Mouse (Mus musculus) adrenal gland, adult 2 months (tissue): ENCODE measurements around the gene Kcnk16. TPM values are rescaled to one million over a fixed set of nuclear protein-coding genes. Genes with fewer than 3 reads are reported as not detected.
A peak's percentile ranks its signal among the peaks of the same experiment; 100 is the strongest.
"Not testable (repeated sequence)": the region's sequence is repeated elsewhere in the genome, so short reads cannot be mapped to it uniquely, and the experiment has no call there.

Experiments used
- DNase-seq: peaks from one replicate; pipeline ENCODE4 v3.0.0; 2021
- long read RNA-seq: library from polyadenylated mRNA; stranded (forward); transcript quantifications from one replicate; pipeline ENCODE4 v2.0.0, GENCODE M21; 2021
- polyA plus RNA-seq: library from polyadenylated mRNA; depleted of rRNA; stranded (reverse); fragments of >200 nt; gene quantifications from 2 replicates; pipeline ENCODE4 v1.2.3, GENCODE M21; 2012; rRNA removed
- total RNA-seq, 2 experiments: library from RNA; stranded (reverse); gene quantifications; 2 replicates each; pipeline ENCODE4 v1.2.3; 2021

The Kcnk16 gene
- total RNA-seq: not detected
- not detected in 2 replicates for polyA plus RNA-seq
- long read RNA-seq: 0 reads

- DNase-seq: no peak
Observed at GRCm38 (mm10) chr14:20269082-20269809, at the start of gene Kcnk16. Gene Kcnk16 (minus strand): TSS chr14:20269199.

- no peak for DNase-seq
Observed at GRCm38 (mm10) chr14:20315137-20315536, 46.1 kb upstream of the Kcnk16 start.

GRCm38 (mm10) chr14:20305085-20305484 lies 36.1 kb upstream of the Kcnk16 start:
- not testable (repeated sequence) for DNase-seq

DNA sequence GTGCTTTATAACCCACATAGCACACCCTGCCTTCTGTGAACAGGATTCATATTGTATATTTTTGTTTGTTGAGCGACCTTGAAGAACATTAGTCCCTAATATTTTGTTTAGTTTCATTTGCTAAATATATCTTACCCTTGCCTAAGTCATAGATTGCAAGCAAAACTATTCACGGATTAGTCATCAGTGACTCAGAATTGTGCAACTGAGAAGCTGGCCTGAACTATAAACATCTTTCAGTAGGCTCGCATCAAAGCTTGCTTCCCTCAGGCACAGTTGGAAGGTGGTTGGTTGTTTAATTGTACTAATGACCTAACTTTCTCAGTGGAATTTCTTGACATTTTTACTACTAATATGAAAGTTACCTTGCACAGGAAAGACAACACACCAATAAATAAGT lies 29.1 kb upstream of the Kcnk16 start:
- DNase-seq: peak; percentile 69

- no peak for DNase-seq
Observed at GRCm38 (mm10) chr14:20297616-20298015, 28.6 kb upstream of the Kcnk16 start.

DNA sequence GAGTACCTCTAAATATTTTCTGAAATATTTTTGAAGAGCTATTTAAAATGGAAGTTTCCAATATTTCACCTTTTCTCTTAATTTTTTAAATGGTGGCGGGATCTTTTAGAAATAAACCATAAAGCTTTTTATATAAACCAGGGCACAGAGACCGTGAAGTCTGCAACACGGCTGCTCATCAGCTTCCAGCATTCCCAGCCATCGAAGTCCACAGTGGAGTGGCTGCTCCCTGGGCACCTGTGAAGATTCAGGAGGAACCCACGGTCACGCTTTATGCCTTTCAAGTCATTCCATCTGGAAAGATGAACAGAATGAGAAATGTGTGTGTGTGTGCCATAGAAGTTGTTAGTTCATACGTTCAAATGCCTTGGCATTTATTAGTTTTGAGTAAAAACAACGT lies 25.9 kb upstream of the Kcnk16 start:
- no peak for DNase-seq

DNA sequence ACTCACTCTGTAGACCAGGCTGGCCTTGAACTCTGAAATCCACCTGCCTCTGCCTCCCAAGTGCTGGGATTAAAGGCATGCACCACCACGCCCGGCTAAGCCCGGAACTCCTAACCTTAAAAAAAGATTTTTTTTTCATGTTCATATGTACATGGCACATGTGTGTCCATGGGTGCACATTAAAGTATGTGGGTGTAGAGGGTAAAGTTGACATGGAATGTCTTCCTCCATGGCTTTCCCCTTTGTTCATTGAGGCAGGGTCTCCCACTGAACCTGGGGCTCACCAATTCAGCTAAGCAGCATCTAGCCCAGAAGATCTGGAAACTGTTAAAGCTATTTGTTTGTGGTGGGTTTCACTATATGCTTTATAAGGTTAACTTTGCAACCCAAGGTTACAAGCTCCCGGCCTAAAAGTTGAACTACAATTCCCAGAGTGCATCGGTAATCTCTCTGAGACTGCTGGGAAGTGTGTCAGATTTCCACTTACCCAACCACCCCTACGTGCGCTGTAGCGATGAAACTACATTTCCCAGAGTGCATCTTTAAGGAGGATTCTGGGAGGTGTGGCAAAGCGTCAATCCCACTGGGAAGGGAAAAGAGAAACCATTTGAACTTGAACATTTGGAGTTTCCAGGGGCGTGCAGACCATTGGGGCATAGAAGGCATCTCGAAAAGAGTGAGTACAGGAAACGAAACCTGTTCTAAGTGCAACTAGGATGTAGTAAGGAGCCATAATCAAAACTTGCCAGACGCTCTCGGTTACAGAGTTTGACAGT lies 25.3 kb upstream of the Kcnk16 start, which contains the start of gene Nudt13:
TSS of gene Nudt13 (plus strand) at position 581 of the 776 bp plus-strand sequence.
- peak; percentile 90 for DNase-seq

- DNase-seq: no peak
Observed at GRCm38 (mm10) chr14:20291391-20291790, 22.4 kb upstream of the Kcnk16 start.

DNA sequence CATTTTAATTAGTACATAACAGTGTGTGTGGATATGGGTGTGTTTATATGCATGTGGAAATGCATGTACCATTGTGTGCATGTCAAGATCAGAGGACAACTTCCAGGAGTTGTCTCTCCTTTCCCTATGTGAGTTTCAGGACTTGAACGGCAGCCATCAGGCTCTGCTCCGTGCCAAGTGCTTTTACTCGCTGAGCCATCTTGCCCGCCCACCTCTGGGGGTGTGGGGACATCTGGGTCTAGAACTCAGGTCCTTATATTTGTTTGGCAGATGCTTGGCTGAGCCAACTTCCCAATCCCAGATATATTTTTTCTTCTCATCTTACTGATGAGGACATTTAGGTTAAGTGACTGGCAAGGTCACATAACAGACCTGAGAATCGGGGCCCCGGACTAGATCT lies 578 bp downstream of the Kcnk16 start:
- no peak for DNase-seq

GRCm38 (mm10) chr14:20262346-20262745 lies 6.7 kb downstream of the Kcnk16 start:
- DNase-seq: no peak

- peak; percentile 79 for DNase-seq
Observed at GRCm38 (mm10) chr14:20258185-20259113, 10.6 kb downstream of the Kcnk16 start.

DNA sequence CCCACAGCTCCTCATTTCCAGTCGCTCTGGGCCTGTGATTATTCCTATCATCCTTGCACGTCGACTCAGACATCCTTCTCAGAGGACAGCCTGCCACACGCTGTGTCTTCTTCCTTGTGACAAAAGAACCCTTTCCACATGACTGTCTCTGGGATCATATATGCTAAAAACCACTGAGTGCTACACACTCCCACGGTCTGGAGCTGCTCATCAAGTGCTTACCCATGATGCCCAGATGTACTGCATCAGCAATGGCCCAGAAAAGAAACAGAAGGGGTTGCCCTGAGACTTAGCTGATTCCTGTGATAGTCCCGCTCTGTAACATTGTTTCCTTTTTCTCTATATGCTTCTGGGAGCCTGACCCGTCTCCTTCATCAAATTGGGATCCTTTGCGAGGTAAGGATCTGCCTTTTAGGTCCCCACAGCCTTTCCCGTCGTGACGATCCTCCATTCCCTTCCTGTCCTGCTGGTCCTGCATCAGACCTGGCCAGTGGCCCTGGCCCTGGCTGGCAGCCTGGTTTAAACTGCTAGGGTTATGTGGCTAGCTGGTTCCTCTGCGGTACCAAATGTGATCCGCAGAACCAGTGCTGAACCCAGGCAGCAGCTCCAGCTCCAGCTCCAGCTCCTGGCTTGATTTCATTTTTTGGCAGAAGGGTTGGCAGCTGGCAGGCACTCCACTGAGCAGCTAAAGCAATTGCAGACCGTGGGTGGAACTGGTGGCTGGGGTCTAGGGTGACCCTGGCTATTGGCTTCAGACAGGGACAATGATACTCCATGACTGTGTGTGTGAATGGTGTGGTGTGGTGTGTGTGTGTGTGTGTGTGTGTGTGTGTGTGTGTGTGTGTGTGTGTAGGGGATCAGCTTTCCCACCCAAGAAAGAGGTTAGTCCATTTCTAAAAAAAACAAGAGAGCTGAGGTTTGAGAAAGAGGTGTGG lies 18.5 kb downstream of the Kcnk16 start:
- DNase-seq: peak; percentile 44

- peak; percentile 64 for DNase-seq
Observed at GRCm38 (mm10) chr14:20248001-20248400, 21.0 kb downstream of the Kcnk16 start.

- DNase-seq: peak; percentile 85
Observed at GRCm38 (mm10) chr14:20246811-20247266, 22.2 kb downstream of the Kcnk16 start.

DNA sequence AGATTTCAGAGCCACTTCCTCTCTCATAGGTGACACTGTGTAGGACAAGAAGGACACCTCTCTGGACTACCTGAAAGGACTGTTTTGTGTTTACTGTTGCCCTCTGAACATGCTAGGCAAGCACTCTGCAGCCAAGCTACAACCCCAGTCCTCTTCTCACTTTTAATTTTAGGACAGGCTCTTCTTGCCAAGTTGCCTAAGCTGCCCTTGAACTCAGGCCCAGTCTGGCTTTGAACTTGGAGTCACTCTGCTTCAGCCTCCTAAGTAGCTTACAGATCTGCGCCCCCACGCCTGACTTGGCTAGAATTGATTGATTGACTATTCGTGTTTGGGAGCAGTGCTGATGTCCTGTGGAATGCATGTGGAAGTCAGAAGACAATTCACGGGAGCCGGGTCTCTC lies 23.1 kb downstream of the Kcnk16 start:
- peak; percentile 55 for DNase-seq

DNA sequence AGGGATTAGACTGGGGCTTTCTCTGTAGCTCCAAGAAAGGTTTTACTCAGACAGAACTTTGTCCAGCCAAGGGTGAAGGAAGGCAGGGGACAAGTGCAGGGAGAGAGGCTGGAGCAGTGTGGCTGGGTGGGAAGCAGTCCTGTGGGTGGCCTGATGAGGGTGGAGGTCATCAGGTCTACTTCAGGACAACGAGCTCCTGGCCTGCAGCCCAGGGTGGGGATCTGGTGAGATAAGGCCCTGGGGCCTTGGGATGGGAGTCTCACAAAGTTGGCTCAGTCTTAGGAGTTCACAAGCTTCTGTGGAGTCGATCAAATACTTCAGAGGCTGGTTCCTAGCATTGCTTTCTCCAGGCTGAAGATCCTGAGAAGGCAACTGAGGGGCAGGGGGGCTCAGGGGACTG lies 23.7 kb downstream of the Kcnk16 start:
- no peak for DNase-seq

- DNase-seq: no peak
Observed at GRCm38 (mm10) chr14:20243158-20243557, 25.8 kb downstream of the Kcnk16 start.

DNA sequence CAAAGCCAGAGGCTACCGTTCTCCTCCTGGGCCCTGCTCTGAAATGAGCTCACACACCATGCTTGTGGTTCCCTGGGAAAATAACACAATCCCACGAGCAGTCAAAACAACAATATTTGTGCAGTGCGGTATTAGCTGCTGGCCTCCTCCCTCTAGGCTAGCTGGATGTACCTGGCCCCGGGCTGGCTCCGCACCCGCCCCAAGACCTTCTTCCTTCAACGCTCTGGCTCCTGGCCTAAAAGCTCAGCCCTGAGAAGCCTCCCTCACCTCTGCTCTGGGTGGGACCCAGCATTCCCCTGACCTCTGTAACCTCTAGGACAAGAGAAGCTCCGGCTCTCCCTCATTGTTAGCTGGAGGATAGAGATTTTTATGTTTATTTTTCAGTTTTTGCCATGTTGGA lies 26.5 kb downstream of the Kcnk16 start:
- DNase-seq: no peak

- no peak for DNase-seq
Observed at GRCm38 (mm10) chr14:20234403-20234802, 34.6 kb downstream of the Kcnk16 start.

DNA sequence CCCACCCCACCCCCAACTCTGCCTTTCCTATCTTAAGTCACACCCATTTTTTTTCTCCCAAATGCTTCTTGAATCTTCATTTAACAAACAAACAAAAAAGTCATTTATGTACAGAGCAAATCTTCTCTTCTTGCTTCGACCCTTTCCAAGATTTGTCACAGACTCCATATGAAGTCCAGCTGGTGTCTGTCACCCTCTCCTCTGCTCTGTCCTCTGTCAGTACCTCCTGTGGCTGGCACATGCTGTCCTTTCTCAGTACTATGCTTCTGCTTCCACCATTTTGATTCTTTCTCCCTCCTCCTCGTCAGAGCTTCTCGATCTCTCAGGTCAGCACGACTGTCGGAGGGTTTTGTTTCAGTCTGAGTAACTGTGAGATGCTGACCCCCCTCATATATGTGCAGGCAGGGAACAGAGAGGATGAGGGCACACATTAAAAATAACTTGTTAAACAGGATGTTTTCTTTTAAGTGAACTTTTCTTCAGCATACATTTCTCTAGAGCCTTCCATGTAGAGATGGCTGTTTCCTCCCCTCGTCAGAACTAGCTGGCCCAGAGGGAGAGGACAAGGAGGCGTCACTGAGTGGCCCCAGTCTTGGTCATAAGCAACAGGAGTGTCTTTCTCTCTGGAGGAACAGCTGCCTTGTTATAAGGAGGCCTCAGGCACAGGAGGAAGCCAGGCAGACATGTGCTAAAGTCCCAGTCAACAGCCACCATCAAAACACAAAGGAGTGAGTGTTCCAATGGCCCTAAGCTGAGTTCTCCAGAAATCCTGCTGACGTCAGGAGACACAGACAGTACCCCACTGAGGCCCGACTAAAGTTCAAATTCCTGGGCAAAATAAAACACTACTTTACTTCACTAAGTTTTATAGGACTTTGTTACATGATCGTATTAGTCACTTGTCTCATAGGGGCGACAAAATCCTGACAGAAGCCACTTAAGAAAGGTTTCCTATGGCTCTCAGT lies 35.7 kb downstream of the Kcnk16 start:
- no peak for DNase-seq
